Mouse (Mus musculus) cerebellum, postnatal 14 days (tissue): Measurements from ENCODE around the gene Fbxl8.
"Not testable (repeated sequence)": the region's sequence is repeated elsewhere in the genome, so short reads cannot be mapped to it uniquely, and the experiment has no call there.

Experiments used
- DNase-seq, 2 experiments: peaks; one replicate each; pipeline ENCODE4 v3.0.0; 2021; ENCODE audit warnings: mixed read lengths in 2 of 2

Gene Fbxl8

GRCm38 (mm10) chr8:105264024-105264982 lies at the start of gene Fbxl8, which contains the start of gene Tradd:
Fbxl8 (plus strand) TSS chr8:105264648.
Tradd (minus strand) TSS chr8:105264609.
- peak in 1 of 2 experiments; percentile 69 for DNase-seq

- DNase-seq: peak in 1 of 2 experiments; percentile 60
Measured at GRCm38 (mm10) chr8:105217926-105218522, 46.4 kb upstream of the Fbxl8 start.

GRCm38 (mm10) chr8:105223850-105224249 lies 40.6 kb upstream of the Fbxl8 start:
- DNase-seq: no peak

- peak; percentile 95 to 97 for DNase-seq
Measured at GRCm38 (mm10) chr8:105224413-105225271, 39.8 kb upstream of the Fbxl8 start, which contains the start of gene D230025D16Rik. D230025D16Rik (plus strand) TSS chr8:105225145.

- no peak for DNase-seq
Measured at GRCm38 (mm10) chr8:105225272-105225593, 39.2 kb upstream of the Fbxl8 start.

- DNase-seq: no peak
Measured at GRCm38 (mm10) chr8:105225917-105226316, 38.5 kb upstream of the Fbxl8 start.

GRCm38 (mm10) chr8:105231503-105232320 lies 32.7 kb upstream of the Fbxl8 start:
- no peak for DNase-seq

GRCm38 (mm10) chr8:105232321-105232693 lies 32.1 kb upstream of the Fbxl8 start:
- not testable (repeated sequence) for DNase-seq

- DNase-seq: no peak
Measured at GRCm38 (mm10) chr8:105233126-105233935, 31.1 kb upstream of the Fbxl8 start.

- DNase-seq: no peak
Measured at GRCm38 (mm10) chr8:105235206-105235605, 29.2 kb upstream of the Fbxl8 start.

GRCm38 (mm10) chr8:105237442-105238142 lies 26.9 kb upstream of the Fbxl8 start:
- no peak for DNase-seq

- no peak for DNase-seq
Measured at GRCm38 (mm10) chr8:105241016-105241415, 23.4 kb upstream of the Fbxl8 start.

- no peak for DNase-seq
Measured at GRCm38 (mm10) chr8:105251954-105252353, 12.5 kb upstream of the Fbxl8 start.

GRCm38 (mm10) chr8:105252680-105253537 lies 11.5 kb upstream of the Fbxl8 start:
- DNase-seq: no peak

- no peak for DNase-seq
Measured at GRCm38 (mm10) chr8:105253766-105254151, 10.7 kb upstream of the Fbxl8 start.

GRCm38 (mm10) chr8:105254152-105254965 lies 10.1 kb upstream of the Fbxl8 start:
- peak; percentile 91 to 95 for DNase-seq

- DNase-seq: peak in 1 of 2 experiments; percentile 32
Measured at GRCm38 (mm10) chr8:105254966-105255350, 9.5 kb upstream of the Fbxl8 start, which contains the start of gene B3gnt9. B3gnt9 (minus strand) TSS chr8:105255153.

- DNase-seq: no peak
Measured at GRCm38 (mm10) chr8:105257318-105258114, 6.9 kb upstream of the Fbxl8 start.
